In the genomic region with DNA sequence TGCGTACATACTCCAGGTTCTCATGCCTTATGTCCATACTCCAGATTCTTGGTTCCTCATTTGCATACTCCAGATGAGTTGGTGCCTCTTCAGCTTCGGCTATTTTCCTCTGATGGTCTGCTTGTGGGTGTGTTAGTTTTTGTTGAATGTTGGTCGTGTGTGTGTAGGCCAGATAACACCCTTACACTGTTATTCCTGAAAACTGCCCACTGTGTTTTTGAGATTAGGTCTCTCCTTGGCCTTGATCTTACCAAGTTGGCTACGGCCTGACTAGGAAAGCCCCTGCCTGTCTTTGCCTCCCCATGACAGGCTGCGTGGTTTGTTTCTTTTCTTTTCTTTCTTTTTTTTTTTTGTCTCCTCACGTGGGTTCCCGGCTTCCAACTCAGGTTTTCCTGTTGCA, we compare ENCODE assay signal across 19 mouse cellular contexts.
DNase-seq lines count a peak whose midpoint lies in the region; ATAC-seq and TF ChIP-seq lines count a peak whose summit lies in the region.
"Had no signal": no experiment of that assay in that cellular context is flagged by ENCODE, and none has a peak within 500 bp of the region (broad histone marks: within the 10 kb centered on the region; RNA-seq: fewer than 3 reads in every experiment).

No protein-coding gene starts in this region.

- 0 out of 2 replicates have a peak, but pooled peaks have one; percentile 35 for ATAC-seq in frontal cortex, adult (ENCODE audit: low TSS enrichment)
- ATAC-seq in liver, postnatal 0 days = peak; percentile 62

- peak; percentile 81 for TF ChIP-seq EP300 in liver, postnatal 0 days (IDR thresholded peaks at IDR 0.05; ENCODE audit: low read depth)

- no peak for DNase-seq in frontal cortex, postnatal 10 days (ENCODE audit: low spot score in 2 of 2)
- peak; percentile 9 for DNase-seq in c-Kit-negative CD71-positive TER-119-positive erythroid progenitor cells, embryonic 14.5 days (ENCODE audit: low read depth, low spot score)
- DNase-seq in liver = peak; percentile 33
- no peak for DNase-seq in liver, postnatal 0 days
- no peak for DNase-seq in limb, embryonic 10.5 days (ENCODE audit: low spot score)
- no peak for DNase-seq in spleen, postnatal 10 days (ENCODE audit: low spot score in 2 of 2)
- no peak for DNase-seq in lung, adult 18-20 months
- DNase-seq: gastrocnemius, postnatal 10 days; heart, adult 2 months; kidney, adult 9 months; kidney, postnatal 36 days; left cerebral cortex, postnatal 4 days; lung, adult 2 months; thymus, postnatal 14 days had no signal

- TF ChIP-seq CTCF in liver, postnatal 0 days (IDR thresholded peaks at IDR 0.05; ENCODE audit: low read depth) = no peak

- H3K36me3 ChIP-seq in liver, postnatal 0 days (replicated peaks; ENCODE audit: insufficient read depth, low read length) = no peaks in the 10 kb centered on the region
- H3K36me3 ChIP-seq in limb, embryonic 10.5 days = peaks cover 32% of the 10 kb centered on the region
- H3K36me3 ChIP-seq: embryonic facial prominence, embryonic 15.5 days had no signal

- 57% methylated on average over 7 of the region's 7 CpGs for WGBS in liver, postnatal 0 days (ENCODE audit: insufficient replicate concordance)
- 92% methylated on average over 7 of the region's 7 CpGs for WGBS in limb, embryonic 10.5 days

- no peak overlapping the region for H3K4me2 ChIP-seq in liver, postnatal 0 days (ENCODE audit: low read depth, low read length)
- H3K4me2 ChIP-seq: embryonic facial prominence, embryonic 15.5 days; hindbrain, embryonic 13.5 days; midbrain, embryonic 12.5 days; neural tube, embryonic 12.5 days had no signal

- no peak overlapping the region for H3K9ac ChIP-seq in liver, postnatal 0 days (replicated peaks)
- H3K9ac ChIP-seq: embryonic facial prominence, embryonic 15.5 days; hindbrain, embryonic 13.5 days; midbrain, embryonic 12.5 days; neural tube, embryonic 12.5 days had no signal

- H3K4me3 ChIP-seq in liver, postnatal 0 days (ENCODE audit: low read depth, low read length) = no peak overlapping the region
- H3K4me3 ChIP-seq in limb, embryonic 10.5 days = no peak overlapping the region
- H3K4me3 ChIP-seq: embryonic facial prominence, embryonic 15.5 days; heart, adult 2 months; hindbrain, embryonic 13.5 days; midbrain, embryonic 12.5 days; neural tube, embryonic 12.5 days had no signal

- no peaks in the 10 kb centered on the region for H3K27me3 ChIP-seq in liver, postnatal 0 days (ENCODE audit: insufficient read depth, low read length)
- H3K27me3 ChIP-seq in limb, embryonic 10.5 days (ENCODE audit: low read depth, poor library complexity, severe bottlenecking) = no peaks in the 10 kb centered on the region
- H3K27me3 ChIP-seq: embryonic facial prominence, embryonic 15.5 days; hindbrain, embryonic 13.5 days; midbrain, embryonic 12.5 days; neural tube, embryonic 12.5 days had no signal

- H3K27ac ChIP-seq in liver, postnatal 0 days (ENCODE audit: low read depth) = no peak overlapping the region
- no peak overlapping the region for H3K27ac ChIP-seq in limb, embryonic 10.5 days
- H3K27ac ChIP-seq: embryonic facial prominence, embryonic 15.5 days; heart, adult 2 months; hindbrain, embryonic 13.5 days; midbrain, embryonic 12.5 days; neural tube, embryonic 12.5 days had no signal

- peaks cover 5% of the 10 kb centered on the region; the same call in 1 of the 2 replicates for H3K4me1 ChIP-seq in liver, postnatal 0 days (ENCODE audit: insufficient read depth)
- H3K4me1 ChIP-seq in limb, embryonic 10.5 days = peaks cover 8% of the 10 kb centered on the region; the same call in 1 of the 2 replicates
- H3K4me1 ChIP-seq: embryonic facial prominence, embryonic 15.5 days had no signal

- no peaks in the 10 kb centered on the region for H3K9me3 ChIP-seq in liver, postnatal 0 days (ENCODE audit: low read length)
- H3K9me3 ChIP-seq in limb, embryonic 10.5 days (replicated peaks) = no peaks in the 10 kb centered on the region
- H3K9me3 ChIP-seq: embryonic facial prominence, embryonic 15.5 days; hindbrain, embryonic 13.5 days; midbrain, embryonic 12.5 days; neural tube, embryonic 12.5 days had no signal

Comparison
In these comparisons a context has a peak if more than half of its experiments do, and no peak if none do; other contexts are left out.
1. DNase-seq: peak in c-Kit-negative CD71-positive TER-119-positive erythroid progenitor cells, embryonic 14.5 days (single experiment) and liver (single experiment); none in frontal cortex, postnatal 10 days (0 of 2), liver, postnatal 0 days (single experiment), limb, embryonic 10.5 days (single experiment), spleen, postnatal 10 days (0 of 2) and lung, adult 18-20 months (0 of 2).